Mouse (Mus musculus) heart, adult 9 months (tissue): ENCODE measurements around the gene Krtap3-3.
"Not testable (repeated sequence)": the region's sequence is repeated elsewhere in the genome, so short reads cannot be mapped to it uniquely, and the experiment has no call there.

Experiments
- DNase-seq, 2 experiments: peaks; one replicate each; pipeline ENCODE4 v3.0.0; 2022; ENCODE audit warnings: low spot score in 2 of 2

Krtap3-3 gene

GRCm38 (mm10) chr11:99550765-99551164, at the start of gene Krtap3-3:
Gene Krtap3-3 (minus strand): TSS chr11:99550865.
- DNase-seq = no peak

- DNase-seq = not testable (repeated sequence)
Observed at GRCm38 (mm10) chr11:99597742-99598141, 47.1 kb upstream of the Krtap3-3 start, which contains the start of gene Krtap9-3. Gene Krtap9-3 (minus strand): TSS chr11:99598105.

- DNase-seq = no peak
Observed at GRCm38 (mm10) chr11:99590981-99591380, 40.3 kb upstream of the Krtap3-3 start, which contains the start of gene Krtap1-3. Gene Krtap1-3 (minus strand): TSS chr11:99591339.

GRCm38 (mm10) chr11:99585096-99585495, 34.4 kb upstream of the Krtap3-3 start:
- no peak for DNase-seq

GRCm38 (mm10) chr11:99583245-99583704, 32.6 kb upstream of the Krtap3-3 start, which contains the start of gene Krtap1-4:
Gene Krtap1-4 (minus strand): TSS chr11:99583654.
- no peak for DNase-seq

DNA sequence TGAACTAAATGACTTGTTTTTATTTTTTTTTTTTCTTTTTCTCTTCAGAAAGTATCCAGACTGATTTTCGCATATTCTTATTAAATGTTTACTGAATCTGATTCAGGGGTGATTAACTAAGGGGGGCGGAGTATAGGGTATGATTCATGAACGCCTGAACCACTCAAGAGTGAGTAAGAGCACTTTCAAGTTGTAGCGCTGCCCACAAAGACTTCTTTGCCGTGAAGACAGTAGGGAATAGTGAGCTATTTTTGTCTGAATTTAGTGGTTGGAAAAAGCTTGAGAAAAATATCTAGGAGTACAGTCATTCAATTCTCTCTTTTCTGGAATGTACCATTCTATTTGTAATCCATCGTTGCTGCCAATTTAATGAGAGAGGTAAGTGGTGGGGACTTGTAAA, 30.9 kb upstream of the Krtap3-3 start:
- DNase-seq = no peak

GRCm38 (mm10) chr11:99581051-99581450, 30.4 kb upstream of the Krtap3-3 start:
- DNase-seq = no peak

GRCm38 (mm10) chr11:99580636-99581035, 30.0 kb upstream of the Krtap3-3 start, which contains the start of gene Krtap1-5:
Gene Krtap1-5 (minus strand): TSS chr11:99581016.
- no peak for DNase-seq

- DNase-seq = peak; percentile 10 to 14
Observed at GRCm38 (mm10) chr11:99574106-99574505, 23.4 kb upstream of the Krtap3-3 start.

DNA sequence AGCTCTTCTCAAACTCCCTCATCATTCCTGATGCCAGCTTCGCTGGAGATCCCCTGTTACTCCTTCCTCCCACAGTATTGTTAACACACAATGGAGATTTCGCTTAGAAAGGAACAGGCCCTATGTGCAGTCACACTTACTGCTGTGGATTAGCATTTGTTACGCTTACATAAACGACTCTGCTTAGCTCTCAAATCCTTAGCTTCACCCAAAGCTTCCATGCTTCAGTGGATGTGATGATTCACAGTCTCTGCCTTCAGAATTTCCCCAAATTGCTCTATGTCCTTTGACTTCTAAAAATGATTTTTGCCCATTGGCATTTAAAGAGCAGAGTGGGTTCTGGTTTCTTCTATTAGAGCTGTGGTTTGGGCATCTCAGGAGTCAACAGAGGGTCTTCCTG, 22.5 kb upstream of the Krtap3-3 start:
- DNase-seq = no peak

DNA sequence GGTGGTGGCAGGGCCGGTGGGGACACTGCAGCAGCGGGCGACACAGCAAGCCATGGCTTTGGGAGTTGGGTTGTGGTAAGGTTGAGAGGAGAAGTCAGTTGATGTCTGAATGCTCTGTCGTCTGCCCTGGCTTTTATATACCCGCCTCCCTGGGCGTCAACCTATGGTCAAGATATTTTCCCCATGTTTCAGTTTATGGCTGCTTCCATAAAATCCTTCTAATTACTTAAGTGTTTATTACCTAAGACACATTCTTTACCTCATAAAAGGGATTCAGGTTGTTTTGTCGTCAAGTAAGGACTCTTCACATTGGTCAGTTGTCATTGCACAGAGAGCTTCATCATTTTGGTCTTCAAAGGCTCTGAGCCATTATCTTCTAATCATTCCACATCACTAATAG, 15.9 kb upstream of the Krtap3-3 start, which contains the start of gene Krtap3-1:
Gene Krtap3-1 (minus strand): TSS at position 101 of the 400 bp plus-strand sequence.
- DNase-seq = no peak

DNA sequence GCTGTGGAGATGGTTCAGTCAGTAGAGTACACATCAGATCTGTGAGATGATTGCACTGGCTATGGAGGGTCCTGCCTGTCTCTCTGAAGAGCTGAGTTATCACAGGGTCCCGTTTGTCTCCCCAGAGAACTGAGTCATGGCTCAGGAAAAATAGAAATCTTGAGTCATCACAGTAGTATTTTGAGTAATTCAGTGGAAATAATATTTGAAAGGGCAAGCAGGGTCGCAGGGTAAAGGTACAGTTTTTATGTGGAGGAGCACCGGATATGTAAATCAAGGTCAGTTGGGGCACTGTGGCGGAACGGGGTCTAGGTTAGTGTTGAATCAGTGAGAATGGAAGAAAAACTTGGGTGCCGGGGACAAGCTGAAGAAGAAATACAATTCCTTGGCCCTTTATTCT, 11.9 kb upstream of the Krtap3-3 start:
- no peak for DNase-seq

DNA sequence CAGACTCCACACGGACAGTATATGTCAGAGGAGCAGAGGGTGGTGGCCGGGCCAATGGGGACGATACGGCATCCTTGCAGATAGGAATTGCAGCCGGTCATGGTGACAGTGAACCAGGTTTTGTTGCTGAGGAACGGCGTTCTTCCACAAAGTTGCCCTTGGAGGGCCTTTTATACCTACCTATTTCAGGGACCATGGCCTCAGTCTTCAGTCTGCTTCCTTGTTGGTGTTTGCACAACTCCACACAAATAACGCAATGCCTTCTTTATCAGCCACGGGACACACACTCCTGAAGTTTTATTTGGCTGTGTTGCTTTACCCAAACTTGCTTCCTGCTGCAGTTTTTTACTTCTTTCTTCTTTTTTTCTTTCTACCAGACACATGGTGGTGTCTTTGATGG, 8.7 kb upstream of the Krtap3-3 start, which contains the start of gene Gm11939:
Gene Gm11939 (minus strand): TSS at position 101 of the 400 bp plus-strand sequence.
- DNase-seq = no peak

DNA sequence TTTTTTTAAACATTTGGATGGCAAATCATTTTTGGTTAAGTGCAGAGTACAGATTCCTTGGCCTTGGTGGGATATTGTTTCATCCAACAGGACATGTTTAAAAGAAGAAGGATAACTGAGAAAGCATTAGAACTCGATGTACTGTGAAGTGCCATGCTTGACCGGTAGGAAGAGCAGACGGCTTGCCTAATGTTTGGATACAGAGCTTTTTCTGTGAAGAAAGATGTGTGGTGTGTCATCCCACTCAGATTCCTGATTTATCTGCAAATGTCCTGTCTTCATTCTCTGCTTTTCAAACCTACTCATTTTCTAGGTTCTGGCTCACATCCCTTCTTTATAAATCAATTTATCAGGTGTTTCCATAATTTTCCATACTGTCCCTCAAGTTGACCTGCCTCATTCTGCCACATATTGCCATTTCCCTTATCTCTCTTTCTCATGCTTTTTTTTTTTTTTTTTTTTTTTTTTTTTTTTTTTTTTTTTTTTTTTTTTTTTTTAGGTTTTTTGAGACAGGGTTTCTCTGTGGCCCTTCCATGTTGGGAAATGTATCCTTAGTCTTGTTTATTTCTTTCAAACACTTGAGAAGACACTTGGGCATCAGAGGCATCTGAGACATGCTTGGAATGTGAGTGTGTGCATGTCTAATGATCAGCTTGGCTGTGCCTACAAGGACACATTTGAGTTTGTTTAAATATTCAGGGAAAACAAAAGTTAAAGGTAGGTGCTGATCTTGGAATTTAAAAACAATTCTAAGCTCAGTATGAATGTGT, 7.5 kb upstream of the Krtap3-3 start:
- DNase-seq = no peak

GRCm38 (mm10) chr11:99556753-99557152, 6.1 kb upstream of the Krtap3-3 start, which contains the start of gene Krtap3-2:
Gene Krtap3-2 (minus strand): TSS chr11:99556853.
- no peak for DNase-seq

GRCm38 (mm10) chr11:99556195-99556594, 5.5 kb upstream of the Krtap3-3 start:
- no peak for DNase-seq

GRCm38 (mm10) chr11:99547892-99548291, 2.8 kb downstream of the Krtap3-3 start:
- DNase-seq = no peak

DNA sequence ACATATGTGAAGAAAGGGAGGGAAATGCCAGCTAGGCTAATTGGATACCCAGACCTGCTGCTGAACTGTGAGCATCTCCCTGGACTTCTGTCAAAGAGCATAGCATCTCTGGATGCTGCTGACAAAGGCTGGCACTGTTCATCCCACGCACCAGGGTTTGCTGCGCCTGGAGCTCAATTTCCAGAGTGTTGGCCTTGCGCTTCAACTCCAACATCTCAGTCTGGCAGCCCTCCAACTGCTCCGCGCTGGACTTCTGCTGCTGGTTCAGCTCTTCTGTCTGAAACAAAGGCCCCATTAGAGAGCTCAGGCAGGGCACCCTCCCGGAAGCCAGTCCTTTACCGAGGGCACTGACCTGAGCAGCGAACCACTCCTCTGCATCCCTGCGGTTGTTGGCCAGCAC, 10.9 kb downstream of the Krtap3-3 start:
- no peak for DNase-seq

- DNase-seq = no peak
Observed at GRCm38 (mm10) chr11:99521288-99521860, 29.3 kb downstream of the Krtap3-3 start, which contains the start of gene Krt39. Gene Krt39 (minus strand): TSS chr11:99521338.

DNA sequence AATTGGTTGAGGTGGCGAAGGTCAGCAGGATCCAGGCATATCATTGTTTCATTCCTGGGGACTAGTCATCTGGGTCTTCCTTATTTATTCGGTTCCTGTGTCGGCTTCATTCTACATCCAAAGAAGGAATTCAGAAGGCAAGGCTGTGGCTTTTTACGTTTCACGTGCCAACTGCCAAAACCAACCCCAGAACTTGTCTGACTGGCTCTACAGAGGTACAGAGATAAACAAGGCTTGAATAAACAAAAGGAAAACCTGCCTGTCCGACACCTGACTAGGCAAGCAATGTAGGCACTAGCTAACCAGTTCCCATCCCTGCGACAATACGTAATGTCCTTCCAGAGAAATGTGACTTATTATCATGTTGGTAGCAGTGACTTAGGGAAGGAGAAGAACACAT, 36.6 kb downstream of the Krtap3-3 start:
- no peak for DNase-seq
